Mouse (Mus musculus): Measurements from ENCODE around the gene Slc17a4.

Gene Slc17a4

GRCm38 (mm10) chr13:23914376-23915167 is at the start of gene Slc17a4:
TSS of gene Slc17a4 (minus strand) at chr13:23915009.
- no peak for DNase-seq (ENCODE audit: extremely low read depth, insufficient read length, low spot score)

- DNase-seq (ENCODE audit: extremely low read depth, insufficient read length, low spot score): no peak
Observed at GRCm38 (mm10) chr13:23959776-23960175, 45.0 kb upstream of the Slc17a4 start.

- DNase-seq (ENCODE audit: extremely low read depth, insufficient read length, low spot score): no peak
Observed at GRCm38 (mm10) chr13:23950928-23951327, 36.1 kb upstream of the Slc17a4 start.

GRCm38 (mm10) chr13:23949484-23950246 is 34.9 kb upstream of the Slc17a4 start:
- no peak for DNase-seq (ENCODE audit: extremely low read depth, insufficient read length, low spot score)

- DNase-seq (ENCODE audit: extremely low read depth, insufficient read length, low spot score): no peak
Observed at GRCm38 (mm10) chr13:23946254-23946653, 31.4 kb upstream of the Slc17a4 start.

- DNase-seq (ENCODE audit: extremely low read depth, insufficient read length, low spot score): no peak
Observed at GRCm38 (mm10) chr13:23942861-23943260, 28.1 kb upstream of the Slc17a4 start.

- no peak for DNase-seq (ENCODE audit: extremely low read depth, insufficient read length, low spot score)
Observed at GRCm38 (mm10) chr13:23940291-23940690, 25.5 kb upstream of the Slc17a4 start.

GRCm38 (mm10) chr13:23938699-23939098 is 23.9 kb upstream of the Slc17a4 start:
- no peak for DNase-seq (ENCODE audit: extremely low read depth, insufficient read length, low spot score)

- DNase-seq (ENCODE audit: extremely low read depth, insufficient read length, low spot score): no peak
Observed at GRCm38 (mm10) chr13:23934211-23934520, 19.4 kb upstream of the Slc17a4 start, which contains the start of gene Hist1h2aa. TSS of gene Hist1h2aa (plus strand) at chr13:23934462.

- DNase-seq (ENCODE audit: extremely low read depth, insufficient read length, low spot score): peak; percentile 32
Observed at GRCm38 (mm10) chr13:23933421-23934210, 18.8 kb upstream of the Slc17a4 start, which contains the start of gene Hist1h2ba. TSS of gene Hist1h2ba (minus strand) at chr13:23934156.

- no peak for DNase-seq (ENCODE audit: extremely low read depth, insufficient read length, low spot score)
Observed at GRCm38 (mm10) chr13:23930904-23931303, 16.1 kb upstream of the Slc17a4 start.

GRCm38 (mm10) chr13:23930461-23930860 is 15.7 kb upstream of the Slc17a4 start:
- no peak for DNase-seq (ENCODE audit: extremely low read depth, insufficient read length, low spot score)

- no peak for DNase-seq (ENCODE audit: extremely low read depth, insufficient read length, low spot score)
Observed at GRCm38 (mm10) chr13:23928637-23929036, 13.8 kb upstream of the Slc17a4 start.

GRCm38 (mm10) chr13:23925792-23926191 is 11.0 kb upstream of the Slc17a4 start:
- no peak for DNase-seq (ENCODE audit: extremely low read depth, insufficient read length, low spot score)

- DNase-seq (ENCODE audit: extremely low read depth, insufficient read length, low spot score): no peak
Observed at GRCm38 (mm10) chr13:23917674-23918073, 2.9 kb upstream of the Slc17a4 start.

- DNase-seq (ENCODE audit: extremely low read depth, insufficient read length, low spot score): no peak
Observed at GRCm38 (mm10) chr13:23916132-23916531, 1.3 kb upstream of the Slc17a4 start.

GRCm38 (mm10) chr13:23913791-23914306 is 960 bp downstream of the Slc17a4 start:
- no peak for DNase-seq (ENCODE audit: extremely low read depth, insufficient read length, low spot score)

GRCm38 (mm10) chr13:23911335-23911734 is 3.5 kb downstream of the Slc17a4 start:
- no peak for DNase-seq (ENCODE audit: extremely low read depth, insufficient read length, low spot score)

GRCm38 (mm10) chr13:23910121-23910520 is 4.7 kb downstream of the Slc17a4 start:
- no peak for DNase-seq (ENCODE audit: extremely low read depth, insufficient read length, low spot score)

GRCm38 (mm10) chr13:23906906-23907305 is 7.9 kb downstream of the Slc17a4 start:
- DNase-seq (ENCODE audit: extremely low read depth, insufficient read length, low spot score): no peak

GRCm38 (mm10) chr13:23898242-23898641 is 16.6 kb downstream of the Slc17a4 start:
- no peak for DNase-seq (ENCODE audit: extremely low read depth, insufficient read length, low spot score)

Data from 3134 (cell line).